Comparison of ENCODE assay signal across 14 mouse cellular contexts in genomic region chr14:54121340-54121739, GRCm38 (mm10).
"Had no signal": no experiment of that assay in that cellular context is flagged by ENCODE, and none has a peak within 500 bp of the region (broad histone marks: within the 10 kb centered on the region; RNA-seq: fewer than 3 reads in every experiment).

No protein-coding gene starts in this region.

- H3K9ac ChIP-seq: limb, embryonic 13.5 days; midbrain, embryonic 13.5 days; neural tube, embryonic 15.5 days had no signal

- H3K27ac ChIP-seq: layer of hippocampus, adult 2 months; limb, embryonic 13.5 days; midbrain, embryonic 13.5 days; neural tube, embryonic 15.5 days had no signal

- H3K27me3 ChIP-seq: limb, embryonic 13.5 days; midbrain, embryonic 13.5 days; neural tube, embryonic 15.5 days had no signal

- H3K4me2 ChIP-seq: limb, embryonic 13.5 days; liver, embryonic 11.5 days; midbrain, embryonic 13.5 days; neural tube, embryonic 15.5 days had no signal

- H3K4me3 ChIP-seq: layer of hippocampus, adult 2 months; limb, embryonic 13.5 days; midbrain, embryonic 13.5 days; myocyte; neural tube, embryonic 15.5 days had no signal

- ATAC-seq: midbrain, embryonic 13.5 days had no signal

- DNase-seq: kidney, adult 18-20 months; kidney, postnatal 10 days; kidney, postnatal 4 days; left cerebral cortex, postnatal 4 days; lung, postnatal 14 days; spleen, adult 18-20 months; thymus, adult 18-20 months; thymus, postnatal 14 days had no signal

- H3K36me3 ChIP-seq: limb, embryonic 13.5 days; midbrain, embryonic 13.5 days; neural tube, embryonic 15.5 days had no signal

- H3K9me3 ChIP-seq: midbrain, embryonic 13.5 days; neural tube, embryonic 15.5 days had no signal
